Mouse (Mus musculus): ENCODE data around the gene Gm20517. TPM values are rescaled to one million over a fixed set of nuclear protein-coding genes. Genes with fewer than 3 reads are reported as not detected.

The Gm20517 gene
- polyA plus RNA-seq, 1 experiment from 2014 or later = 1.1 TPM

DNA sequence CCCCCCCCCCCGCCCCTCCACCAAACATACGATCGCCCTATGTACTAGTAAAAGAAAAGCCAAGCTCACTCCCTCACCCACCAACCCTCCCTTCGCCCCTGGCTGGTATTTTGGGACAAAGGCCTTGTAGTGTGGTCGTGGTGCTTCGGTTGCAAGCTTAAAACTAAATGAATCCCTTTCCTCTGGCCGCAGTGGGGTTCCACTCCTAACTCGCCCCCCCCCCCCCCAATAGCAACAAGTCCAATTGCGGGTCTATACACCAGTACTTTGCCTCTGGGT, 16.5 kb upstream of the Gm20517 start:
- DNase-seq (ENCODE audit: low spot score) (no peak), ATAC-seq (ENCODE audit: low FRiP score, low TSS enrichment) (no peak)
- TF ChIP-seq EP300 (optimal IDR thresholded peaks at IDR 0.05) (no peak), CTCF (IDR thresholded peaks at IDR 0.05; ENCODE audit: low read depth) (no peak)
- peaks cover 14% of the 10 kb centered on the region; the same call in 1 of the 2 replicates for H3K4me1 ChIP-seq (replicated peaks; ENCODE audit: control insufficient read depth, insufficient read depth)
- H3K4me3 ChIP-seq (ENCODE audit: low read depth, low read length) = peak overlapping the region; percentile 79
- peaks cover 6% of the 10 kb centered on the region; the same call in 1 of the 2 replicates for H3K36me3 ChIP-seq (ENCODE audit: control insufficient read depth, insufficient read depth, low read length)
- H3K27me3 ChIP-seq (ENCODE audit: control insufficient read depth, insufficient read depth, low read length) = no peaks in the 10 kb centered on the region
- no peaks in the 10 kb centered on the region for H3K9me3 ChIP-seq (ENCODE audit: control insufficient read depth, low read length)
- H3K9ac ChIP-seq (ENCODE audit: low read length) = peak overlapping the region; percentile 83
- H3K27ac ChIP-seq (replicated peaks) = peak overlapping the region; percentile 95
- H3K4me2 ChIP-seq (replicated peaks; ENCODE audit: low read depth) = peak overlapping the region; percentile 87
- WGBS = 0% methylated on average over 8 of the region's 9 CpGs

DNA sequence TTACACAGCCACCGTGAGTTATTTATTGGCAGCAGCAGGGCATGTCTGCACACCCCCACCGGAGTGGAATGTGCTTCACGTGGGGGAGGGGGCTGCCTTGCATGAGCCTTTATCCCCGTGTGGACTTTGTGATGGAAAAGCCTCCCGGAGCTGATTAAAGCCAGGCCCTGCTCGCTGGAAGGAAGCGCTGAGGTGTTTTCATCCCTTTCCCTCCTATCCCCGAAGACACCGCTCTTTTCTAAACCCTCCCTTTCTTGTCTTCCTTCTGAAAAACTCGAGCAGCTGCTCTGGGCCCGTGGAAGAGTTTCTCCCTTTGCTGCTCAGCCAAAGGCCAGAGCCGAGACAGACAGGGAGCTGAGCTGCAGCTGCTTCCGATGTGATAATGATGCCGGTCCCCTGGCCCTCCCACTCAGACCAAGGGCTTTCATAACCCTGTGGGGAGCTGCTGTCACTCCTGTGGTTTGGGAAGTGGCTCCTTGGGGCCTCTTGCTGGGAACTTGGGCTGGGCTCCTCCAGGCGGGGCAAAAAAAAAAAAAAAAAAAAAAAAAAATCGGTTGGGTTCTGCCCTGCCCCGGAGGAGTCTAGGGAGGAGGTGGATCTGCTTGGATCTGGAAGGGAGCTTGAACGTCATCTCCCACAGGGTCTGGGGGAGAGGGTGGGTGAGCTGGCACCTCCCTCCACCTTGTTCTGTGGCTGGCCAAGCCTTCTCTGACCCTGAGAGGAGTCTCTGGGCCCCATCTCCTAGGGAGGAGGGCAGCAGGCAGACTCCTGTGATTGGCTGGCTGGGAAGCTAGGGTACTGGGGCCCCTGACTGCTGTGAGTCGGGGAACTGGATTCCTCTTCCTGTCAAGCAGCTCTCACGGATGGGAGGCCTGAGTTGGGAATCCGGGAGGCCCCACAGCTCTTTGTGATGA, 15.9 kb upstream of the Gm20517 start:
- TF ChIP-seq EP300 (optimal IDR thresholded peaks at IDR 0.05) = peak; percentile 74
- TF ChIP-seq CTCF (IDR thresholded peaks at IDR 0.05; ENCODE audit: low read depth) = no peak
- Histone ChIP-seq H3K36me3 (ENCODE audit: control insufficient read depth, insufficient read depth, low read length) (peaks cover 7% of the 10 kb centered on the region; the same call in 1 of the 2 replicates), H3K27ac (replicated peaks) (peak overlapping the region; percentile 95), H3K4me2 (replicated peaks; ENCODE audit: low read depth) (peak overlapping the region; percentile 87), H3K4me3 (ENCODE audit: low read depth, low read length) (peak overlapping the region; percentile 79), H3K27me3 (ENCODE audit: control insufficient read depth, insufficient read depth, low read length) (no peaks in the 10 kb centered on the region), H3K9ac (ENCODE audit: low read length) (peak overlapping the region; percentile 83), H3K9me3 (ENCODE audit: control insufficient read depth, low read length) (no peaks in the 10 kb centered on the region), H3K4me1 (replicated peaks; ENCODE audit: control insufficient read depth, insufficient read depth) (peaks cover 14% of the 10 kb centered on the region; the same call in 1 of the 2 replicates)
- ATAC-seq (ENCODE audit: low FRiP score, low TSS enrichment) (peak; percentile 50), DNase-seq (ENCODE audit: low spot score) (peak; percentile 61)
- 2% methylated on average over 21 of the region's 21 CpGs for WGBS

DNA sequence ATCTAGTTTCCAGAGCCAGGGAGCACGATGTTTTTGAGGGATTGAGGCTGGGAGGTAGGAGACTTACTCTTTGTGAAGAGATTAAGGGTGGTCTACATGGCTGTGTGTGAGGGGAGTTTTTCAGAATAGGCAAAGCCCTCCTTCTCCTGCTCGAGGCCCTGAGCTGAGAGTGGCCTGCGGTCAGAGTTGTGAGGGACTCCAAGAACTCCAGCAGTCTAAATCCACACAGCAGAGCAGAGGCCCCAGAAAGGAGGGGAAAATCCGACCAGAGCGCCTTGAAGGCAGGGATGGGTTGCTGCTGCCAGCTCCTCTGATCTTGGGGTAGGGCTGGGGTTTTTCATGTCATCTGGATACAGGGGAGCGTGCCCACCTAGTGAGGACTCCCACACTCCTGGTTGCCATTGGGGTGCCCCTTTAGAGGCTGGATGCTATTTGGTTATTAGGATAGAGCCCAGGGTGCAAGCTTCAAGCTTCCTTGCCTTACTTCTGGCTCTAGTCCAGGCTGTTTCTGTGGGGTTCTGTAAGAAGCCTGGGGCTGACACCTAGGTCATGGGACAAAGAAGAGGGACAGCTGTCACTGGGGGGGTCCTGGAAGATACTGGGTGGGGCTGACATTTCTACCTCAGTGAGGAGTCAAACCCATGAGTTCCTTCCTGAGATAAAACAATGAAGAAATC, 15.1 kb upstream of the Gm20517 start:
- Histone ChIP-seq H3K27ac (replicated peaks) (peak overlapping the region; percentile 95), H3K27me3 (ENCODE audit: control insufficient read depth, insufficient read depth, low read length) (no peaks in the 10 kb centered on the region), H3K4me1 (replicated peaks; ENCODE audit: control insufficient read depth, insufficient read depth) (peaks cover 14% of the 10 kb centered on the region; the same call in 1 of the 2 replicates), H3K9me3 (ENCODE audit: control insufficient read depth, low read length) (no peaks in the 10 kb centered on the region), H3K36me3 (ENCODE audit: control insufficient read depth, insufficient read depth, low read length) (peaks cover 12% of the 10 kb centered on the region; the same call in 1 of the 2 replicates), H3K9ac (ENCODE audit: low read length) (peak overlapping the region; percentile 83), H3K4me3 (ENCODE audit: low read depth, low read length) (peak overlapping the region; percentile 79), H3K4me2 (replicated peaks; ENCODE audit: low read depth) (peak overlapping the region; percentile 87)
- ATAC-seq (ENCODE audit: low FRiP score, low TSS enrichment) = no peak
- 28% methylated on average over 6 of the region's 6 CpGs for WGBS
- no peak for DNase-seq (ENCODE audit: low spot score)
- TF ChIP-seq CTCF (IDR thresholded peaks at IDR 0.05; ENCODE audit: low read depth) = no peak
- TF ChIP-seq EP300 (optimal IDR thresholded peaks at IDR 0.05) = no peak

DNA sequence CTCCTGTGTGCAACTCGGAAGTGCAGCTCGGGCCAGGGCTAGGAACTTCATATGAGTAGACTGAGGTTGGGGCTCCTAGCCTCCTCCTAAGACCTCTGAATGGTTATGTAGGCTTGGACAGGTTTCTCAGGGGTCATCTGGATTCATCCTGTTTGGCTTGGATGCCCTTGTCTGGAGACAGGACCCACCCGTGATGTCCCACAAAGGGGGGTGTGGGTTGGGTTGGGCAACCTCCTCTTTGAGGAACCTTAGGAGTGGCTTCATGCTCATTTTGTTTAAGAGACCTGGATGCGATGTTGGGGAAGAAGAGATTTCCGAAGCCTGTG, 14.6 kb upstream of the Gm20517 start:
- H3K36me3 ChIP-seq (ENCODE audit: control insufficient read depth, insufficient read depth, low read length) = peaks cover 17% of the 10 kb centered on the region
- H3K4me2 ChIP-seq (replicated peaks; ENCODE audit: low read depth) = peak overlapping the region; percentile 87
- ATAC-seq (ENCODE audit: low FRiP score, low TSS enrichment) (no peak), DNase-seq (ENCODE audit: low spot score) (no peak)
- H3K4me1 ChIP-seq (replicated peaks; ENCODE audit: control insufficient read depth, insufficient read depth) = peaks cover 14% of the 10 kb centered on the region; the same call in 1 of the 2 replicates
- H3K9ac ChIP-seq (ENCODE audit: low read length) = peak overlapping the region; percentile 83
- H3K27me3 ChIP-seq (ENCODE audit: control insufficient read depth, insufficient read depth, low read length) = no peaks in the 10 kb centered on the region
- H3K9me3 ChIP-seq (ENCODE audit: control insufficient read depth, low read length) = no peaks in the 10 kb centered on the region
- peak overlapping the region; percentile 95 for H3K27ac ChIP-seq (replicated peaks)
- H3K4me3 ChIP-seq (ENCODE audit: low read depth, low read length) = peak overlapping the region; percentile 79
- TF ChIP-seq EP300 (optimal IDR thresholded peaks at IDR 0.05) (no peak), CTCF (IDR thresholded peaks at IDR 0.05; ENCODE audit: low read depth) (no peak)
- WGBS = 29% methylated on average over 5 of the region's 5 CpGs

DNA sequence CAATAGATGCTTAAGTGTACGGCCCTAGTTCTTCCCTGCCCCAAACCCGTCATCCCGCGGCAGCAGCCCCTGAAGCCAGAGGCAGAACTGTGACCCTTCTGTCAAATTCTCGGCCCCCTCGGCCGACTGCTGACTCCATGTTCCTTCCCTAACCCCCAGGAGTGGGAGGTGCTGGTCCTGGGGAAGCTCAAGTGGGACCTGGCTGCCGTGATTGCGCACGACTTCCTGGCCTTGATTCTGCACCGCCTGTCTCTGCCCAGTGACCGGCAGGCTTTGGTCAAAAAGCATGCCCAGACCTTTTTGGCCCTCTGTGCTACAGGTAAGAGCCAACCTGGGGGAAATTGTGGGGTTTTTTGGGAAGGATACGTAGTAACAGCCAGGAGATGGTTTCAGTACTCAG, 14.1 kb upstream of the Gm20517 start:
- Histone ChIP-seq H3K4me1 (replicated peaks; ENCODE audit: control insufficient read depth, insufficient read depth) (peaks cover 14% of the 10 kb centered on the region; the same call in 1 of the 2 replicates), H3K27me3 (ENCODE audit: control insufficient read depth, insufficient read depth, low read length) (no peaks in the 10 kb centered on the region), H3K4me2 (replicated peaks; ENCODE audit: low read depth) (peak overlapping the region; percentile 87), H3K36me3 (ENCODE audit: control insufficient read depth, insufficient read depth, low read length) (peaks cover 20% of the 10 kb centered on the region), H3K27ac (replicated peaks) (peak overlapping the region; percentile 95), H3K9ac (ENCODE audit: low read length) (peak overlapping the region; percentile 83; the same call in 1 of the 2 replicates), H3K4me3 (ENCODE audit: low read depth, low read length) (peak overlapping the region; percentile 79), H3K9me3 (ENCODE audit: control insufficient read depth, low read length) (no peaks in the 10 kb centered on the region)
- no peak for ATAC-seq (ENCODE audit: low FRiP score, low TSS enrichment)
- TF ChIP-seq EP300 (optimal IDR thresholded peaks at IDR 0.05) = no peak
- no peak for TF ChIP-seq CTCF (IDR thresholded peaks at IDR 0.05; ENCODE audit: low read depth)
- 50% methylated on average over 13 of the region's 13 CpGs for WGBS
- DNase-seq (ENCODE audit: low spot score) = peak; percentile 15

Measured in stomach, postnatal 0 days (tissue).